In the genomic region with DNA sequence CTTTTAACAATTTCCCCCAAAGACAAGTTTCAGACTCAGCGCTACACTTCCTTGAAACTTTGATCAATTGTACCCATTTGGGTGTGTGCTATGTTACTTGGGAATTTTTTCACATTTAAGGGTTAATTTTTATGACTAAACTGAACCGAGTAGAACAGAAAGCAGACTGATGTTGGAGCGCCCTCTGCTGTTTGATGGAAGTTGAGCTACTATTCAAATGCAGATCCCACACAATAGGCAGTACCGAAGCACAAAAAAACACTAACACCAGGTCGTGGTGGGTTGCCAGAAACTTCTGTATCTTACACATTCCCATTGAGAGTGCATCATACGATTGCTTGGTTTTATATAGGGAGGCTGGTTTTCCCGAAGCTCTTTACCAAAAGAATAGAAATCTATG, we compare ENCODE assay signal across 8 mouse cellular contexts.
DNase-seq lines count a peak whose midpoint lies in the region; ATAC-seq lines count a peak whose summit lies in the region.

No protein-coding gene starts in this region.

- H3K4me2 ChIP-seq in kidney, embryonic 15.5 days, result no peak overlapping the region
- no peak overlapping the region for H3K4me2 ChIP-seq in intestine, embryonic 15.5 days (replicated peaks)
- no peak overlapping the region for H3K4me2 ChIP-seq in midbrain, embryonic 15.5 days

- no peak; the same call in 1 of the 2 replicates for ATAC-seq in kidney, embryonic 15.5 days (replicated peaks; ENCODE audit: low FRiP score)
- ATAC-seq in intestine, embryonic 15.5 days, result peak; percentile 49; the same call in 1 of the 2 replicates
- ATAC-seq in midbrain, embryonic 15.5 days (replicated peaks), result peak; percentile 73; the same call in 1 of the 2 replicates

- no peaks in the 10 kb centered on the region for H3K27me3 ChIP-seq in kidney, embryonic 15.5 days
- H3K27me3 ChIP-seq in intestine, embryonic 15.5 days (replicated peaks), result no peaks in the 10 kb centered on the region
- no peaks in the 10 kb centered on the region for H3K27me3 ChIP-seq in midbrain, embryonic 15.5 days (replicated peaks)

- H3K9ac ChIP-seq in kidney, embryonic 15.5 days, result no peak overlapping the region
- H3K9ac ChIP-seq in intestine, embryonic 15.5 days, result no peak overlapping the region
- H3K9ac ChIP-seq in midbrain, embryonic 15.5 days, result no peak overlapping the region

- intact Hi-C loops in left cerebral cortex, postnatal 25 days (cut with DNase I), result loop anchor here (10.0 kb wide), 1 partner anchor 384 kb away; no protein-coding TSS in a partner anchor

- WGBS in kidney, embryonic 15.5 days, result 11% methylated on average over 7 of the region's 7 CpGs
- 9% methylated on average over 7 of the region's 7 CpGs for WGBS in intestine, embryonic 15.5 days
- WGBS in midbrain, embryonic 15.5 days, result 7% methylated on average over 7 of the region's 7 CpGs

- H3K9me3 ChIP-seq in kidney, embryonic 15.5 days (replicated peaks), result no peaks in the 10 kb centered on the region
- no peaks in the 10 kb centered on the region for H3K9me3 ChIP-seq in intestine, embryonic 15.5 days
- no peaks in the 10 kb centered on the region for H3K9me3 ChIP-seq in midbrain, embryonic 15.5 days

- H3K27ac ChIP-seq in kidney, embryonic 15.5 days, result no peak overlapping the region
- H3K27ac ChIP-seq in intestine, embryonic 15.5 days, result no peak overlapping the region
- no peak overlapping the region for H3K27ac ChIP-seq in midbrain, embryonic 15.5 days

- DNase-seq in kidney, adult 11 months, result peak; percentile 11
- DNase-seq in cerebellum, adult 18-20 months, result peak; percentile 49 to 62
- DNase-seq in forelimb bud, embryonic 11.5 days (ENCODE audit: low read depth, low spot score), result peak; percentile 84
- peak; percentile 83 to 84 for DNase-seq in left cerebral cortex, postnatal 25 days (ENCODE audit: low spot score in 2 of 2)
- peak; percentile 48 for DNase-seq in testis, postnatal 14 days (ENCODE audit: low spot score)

- no peaks in the 10 kb centered on the region for H3K4me1 ChIP-seq in kidney, embryonic 15.5 days
- H3K4me1 ChIP-seq in intestine, embryonic 15.5 days (replicated peaks), result no peaks in the 10 kb centered on the region
- no peaks in the 10 kb centered on the region for H3K4me1 ChIP-seq in midbrain, embryonic 15.5 days

- H3K4me3 ChIP-seq in kidney, embryonic 15.5 days (replicated peaks), result no peak overlapping the region
- H3K4me3 ChIP-seq in intestine, embryonic 15.5 days (replicated peaks), result no peak overlapping the region
- no peak overlapping the region for H3K4me3 ChIP-seq in midbrain, embryonic 15.5 days

- no peaks in the 10 kb centered on the region for H3K36me3 ChIP-seq in kidney, embryonic 15.5 days
- H3K36me3 ChIP-seq in intestine, embryonic 15.5 days, result no peaks in the 10 kb centered on the region
- no peaks in the 10 kb centered on the region for H3K36me3 ChIP-seq in midbrain, embryonic 15.5 days (replicated peaks)

Comparison
In these comparisons a context has a peak if more than half of its experiments do, and no peak if none do; other contexts are left out.
1. DNase-seq: peak in every context shown above with its lines; median percentile 84 in forelimb bud, embryonic 11.5 days; 84 in left cerebral cortex, postnatal 25 days; 56 in cerebellum, adult 18-20 months; 48 in testis, postnatal 14 days; 11 in kidney, adult 11 months.